Mouse (Mus musculus): ENCODE results near the gene Socs2.
A peak's percentile ranks its signal among the peaks of the same experiment; 100 is the strongest.

Socs2 gene

DNA sequence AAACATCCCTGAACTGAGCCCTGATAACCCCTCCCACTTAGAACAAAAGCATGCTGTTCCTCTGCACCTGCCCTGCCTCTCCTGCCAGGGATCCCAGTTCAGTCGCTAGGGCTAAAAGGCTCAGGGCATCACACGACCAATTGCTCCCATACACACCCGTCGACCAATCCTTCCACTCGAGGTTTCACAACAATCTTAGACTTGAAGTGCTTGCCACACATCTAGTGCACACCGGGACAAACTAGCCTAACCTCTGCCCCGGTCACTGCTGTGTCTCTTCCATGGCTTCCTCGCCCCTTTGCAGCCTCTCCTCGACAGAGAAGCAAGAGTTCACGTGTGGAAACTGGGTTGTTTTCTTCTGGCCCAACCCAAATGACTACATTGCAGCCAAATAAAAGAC, 3.3 kb upstream of the Socs2 start:
- DNase-seq (ENCODE audit: low spot score) = no peak

DNA sequence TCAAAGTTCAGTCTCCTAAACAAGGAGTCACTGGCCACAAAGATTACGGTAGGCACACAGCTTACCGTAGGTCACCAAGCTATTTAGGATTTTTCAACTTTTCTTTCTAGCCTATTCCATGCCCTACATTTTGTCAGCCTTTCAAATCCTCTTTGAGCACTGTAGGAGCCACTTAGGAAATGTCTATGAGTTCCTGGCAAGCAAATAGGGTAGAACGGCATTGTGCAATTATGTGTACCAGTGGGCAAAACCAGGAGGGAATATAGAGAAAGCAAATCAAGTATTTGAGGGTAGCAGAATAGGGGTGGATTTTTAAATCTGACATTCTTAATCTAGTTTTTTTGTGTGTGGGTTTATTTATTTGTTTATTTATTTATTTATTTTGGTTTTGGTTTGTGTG, 2.7 kb upstream of the Socs2 start:
- no peak for DNase-seq (ENCODE audit: low spot score)

DNA sequence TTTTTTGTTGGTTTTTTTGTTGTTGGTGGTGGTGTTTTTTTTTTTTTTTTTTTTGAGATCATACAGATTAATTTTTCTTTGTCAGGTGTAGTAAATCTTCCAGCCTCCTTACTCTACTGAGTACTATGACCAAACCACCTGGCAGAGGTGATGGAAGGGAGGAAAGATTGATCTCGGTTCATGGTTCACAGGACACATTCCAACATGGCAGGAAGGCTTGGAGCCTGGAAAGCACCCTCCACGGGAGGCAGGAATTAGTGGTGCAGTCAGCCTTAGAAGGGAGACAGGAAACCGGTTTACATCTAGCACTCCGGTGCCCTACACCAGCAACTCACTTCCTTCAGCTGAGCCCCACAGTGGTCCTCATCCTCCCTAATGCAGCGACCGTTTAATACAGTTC, 1.7 kb upstream of the Socs2 start:
- DNase-seq (ENCODE audit: low spot score) = no peak

GRCm38 (mm10) chr10:95417496-95418236, 686 bp upstream of the Socs2 start:
- DNase-seq (ENCODE audit: low spot score) = peak; percentile 59

DNA sequence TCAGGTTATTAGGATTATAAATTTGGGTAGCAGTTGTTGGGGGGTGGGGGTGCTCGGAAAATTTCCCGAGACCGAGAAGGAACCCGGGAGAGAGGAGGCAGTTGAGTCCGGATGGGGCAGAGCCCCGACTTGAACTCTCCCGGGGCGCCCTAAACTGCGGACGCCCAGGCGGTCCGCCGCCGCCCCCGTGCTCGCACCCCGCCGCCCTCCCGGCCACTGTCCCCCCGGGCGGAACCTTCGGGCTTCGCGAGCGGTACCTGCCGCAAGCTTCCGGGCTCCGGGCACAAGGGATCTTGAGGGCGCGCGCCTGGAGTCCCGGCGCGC, 657 bp downstream of the Socs2 start:
- no peak for DNase-seq (ENCODE audit: low spot score)

DNA sequence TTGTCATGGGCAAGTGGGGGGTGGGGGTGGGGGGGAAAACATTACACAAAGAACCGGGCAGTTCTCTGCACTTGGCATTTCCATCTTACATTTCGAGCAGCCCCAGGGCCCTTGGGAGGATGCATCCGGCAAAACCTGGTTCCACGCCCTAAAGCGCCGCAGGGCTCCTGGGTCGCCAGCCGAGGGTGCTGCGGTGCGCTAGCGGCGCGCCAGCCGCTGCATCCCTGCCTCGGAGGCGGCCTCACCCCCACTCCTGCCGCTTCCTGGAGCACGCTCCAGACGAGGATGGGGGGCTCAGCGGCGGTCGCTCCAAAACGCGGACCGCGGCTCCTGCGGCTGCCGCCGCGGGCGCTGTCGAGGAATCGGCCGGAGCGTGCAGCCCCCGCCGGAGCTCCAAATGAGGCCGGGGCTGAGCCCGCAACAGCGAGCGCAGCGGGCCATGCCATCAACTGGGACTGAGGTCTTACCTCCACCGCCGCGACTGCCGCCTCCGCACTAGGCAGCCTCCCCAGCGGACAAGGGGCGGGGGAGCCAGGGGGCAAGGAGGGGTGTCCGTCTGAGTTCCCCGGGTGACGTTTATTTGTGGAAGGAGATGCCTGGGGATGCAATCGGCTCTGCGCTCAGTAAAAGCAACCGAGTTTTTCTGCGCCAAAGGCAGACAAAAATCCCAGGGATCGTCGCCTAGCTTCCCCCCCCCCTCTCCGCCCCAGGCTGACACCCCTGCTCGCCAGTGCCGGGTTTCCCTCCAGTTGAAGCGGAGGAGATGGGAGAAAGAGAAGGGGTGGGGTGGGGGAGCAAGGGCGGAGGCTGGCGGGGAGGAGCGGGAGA, 1.2 kb downstream of the Socs2 start:
- peak; percentile 35 for DNase-seq (ENCODE audit: low spot score)

DNA sequence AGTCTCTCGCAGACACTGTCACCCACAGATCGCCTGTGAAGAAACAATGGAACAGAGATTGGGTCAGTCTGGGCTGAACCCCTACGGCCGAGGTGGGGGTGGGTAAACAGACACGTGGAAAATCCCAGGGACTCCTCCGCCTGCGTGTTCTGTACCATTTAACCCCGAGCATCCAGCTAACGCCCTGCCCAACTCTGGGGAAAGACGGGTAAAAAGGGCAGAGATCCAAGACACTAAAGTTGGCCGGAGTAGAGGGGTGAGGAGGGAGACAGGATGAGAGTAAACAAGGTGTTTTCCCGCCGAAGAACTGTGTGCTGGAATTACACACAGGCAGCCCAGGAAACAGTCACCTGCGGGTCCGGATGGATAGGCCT, 1.8 kb downstream of the Socs2 start:
- no peak for DNase-seq (ENCODE audit: low spot score)

DNA sequence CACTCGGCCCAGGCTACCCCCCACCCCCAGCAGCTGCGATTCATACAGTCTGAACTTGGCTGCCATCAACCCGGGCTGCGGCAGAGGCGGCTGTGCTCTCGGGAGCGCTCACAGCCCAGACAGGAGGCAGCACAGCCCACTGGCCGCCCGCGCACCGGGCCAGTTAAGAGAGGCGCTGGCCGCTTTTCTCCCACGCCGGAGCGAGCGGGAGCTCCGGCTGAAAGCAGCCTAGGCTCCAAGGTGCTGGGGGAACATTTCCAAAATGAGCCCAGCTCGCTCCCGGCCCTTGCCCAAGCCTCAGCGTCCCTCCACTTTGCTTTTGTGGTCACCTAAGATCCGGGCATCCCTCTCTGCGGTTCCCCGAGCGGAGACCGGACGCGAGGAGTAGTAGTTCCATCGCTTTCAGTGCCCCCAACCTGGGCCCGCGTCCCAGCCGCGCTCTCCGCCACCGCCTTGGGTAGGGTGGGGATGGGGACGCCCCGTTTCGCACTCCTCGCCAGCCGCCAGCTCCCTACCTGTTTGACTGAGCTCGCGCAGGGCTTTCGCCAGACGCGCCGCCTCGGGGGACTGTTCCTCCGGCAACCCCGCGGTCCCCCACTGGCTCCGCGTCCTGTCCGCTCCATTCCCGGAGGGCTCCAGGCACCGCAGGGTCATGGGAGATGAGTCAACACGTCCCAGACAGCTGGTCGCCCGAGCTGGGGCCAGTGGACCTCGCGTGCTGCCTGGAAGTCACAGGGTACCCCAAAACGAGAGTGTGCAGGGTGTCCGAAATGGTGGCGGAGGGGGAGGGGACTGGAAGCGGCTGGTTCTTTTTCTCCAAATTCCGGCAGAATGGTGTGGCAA, 2.4 kb downstream of the Socs2 start:
- no peak for DNase-seq (ENCODE audit: low spot score)

DNA sequence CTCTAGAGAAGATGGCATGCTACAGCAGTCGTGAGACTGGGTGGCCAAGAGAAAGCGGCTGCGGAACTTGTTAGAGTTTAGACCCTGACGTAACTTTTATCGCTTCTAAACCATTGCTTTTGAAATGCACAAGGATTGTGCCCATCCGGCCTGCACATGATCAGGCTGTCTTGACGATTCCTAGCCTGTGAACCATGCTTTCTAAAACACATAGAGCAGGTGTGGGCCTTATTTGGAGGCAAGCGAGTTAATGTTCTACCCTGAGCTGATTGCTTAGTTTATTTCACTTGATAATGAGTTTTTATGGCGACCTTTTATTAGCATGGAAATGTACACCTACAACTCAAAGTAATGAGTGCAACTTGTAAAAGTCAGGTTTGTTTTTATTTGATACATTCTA, 5.8 kb downstream of the Socs2 start:
- DNase-seq (ENCODE audit: low spot score) = no peak

- DNase-seq (ENCODE audit: low spot score) = no peak
Measured at GRCm38 (mm10) chr10:95410709-95411108, 6.3 kb downstream of the Socs2 start.

- no peak for DNase-seq (ENCODE audit: low spot score)
Measured at GRCm38 (mm10) chr10:95410209-95410608, 6.8 kb downstream of the Socs2 start.

DNA sequence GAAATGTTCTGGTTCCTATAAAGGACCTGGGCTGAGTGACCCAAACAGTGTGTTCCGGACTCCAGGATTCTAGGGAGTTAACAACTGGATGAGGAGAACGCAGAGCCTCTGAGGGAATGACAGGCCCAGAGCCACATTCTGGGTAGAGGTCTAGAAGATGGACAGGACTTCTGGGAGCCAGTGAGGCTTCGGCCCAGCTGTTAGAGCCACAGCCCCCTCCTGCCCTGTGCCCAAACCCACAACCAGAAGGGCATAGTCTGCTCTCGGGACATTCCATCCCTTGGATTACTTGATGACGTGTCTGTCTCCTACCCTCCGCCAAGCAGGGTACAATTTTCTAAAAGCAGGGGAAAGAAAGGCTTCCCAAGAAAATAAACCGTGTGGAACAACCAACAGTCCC, 7.8 kb downstream of the Socs2 start:
- no peak for DNase-seq (ENCODE audit: low spot score)

DNA sequence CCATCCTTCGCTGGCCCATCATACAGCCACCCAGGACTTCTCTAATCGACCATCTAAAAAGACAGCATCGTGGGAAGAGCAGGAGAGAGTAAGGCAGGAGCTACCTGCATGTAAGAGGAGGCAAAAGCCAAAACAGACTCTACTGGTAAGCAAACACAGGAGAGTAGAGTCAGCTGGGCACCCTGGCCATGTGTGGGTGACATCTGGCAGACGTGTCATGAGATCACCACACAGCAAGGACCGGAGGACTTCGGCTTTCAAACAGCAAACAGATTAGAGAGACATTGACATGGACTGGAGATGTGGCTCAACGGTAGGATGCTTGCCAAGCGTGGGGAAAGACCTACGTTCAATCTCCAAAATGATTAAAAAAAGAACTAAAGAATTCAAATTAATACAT, 8.5 kb downstream of the Socs2 start:
- DNase-seq (ENCODE audit: low spot score) = no peak

DNA sequence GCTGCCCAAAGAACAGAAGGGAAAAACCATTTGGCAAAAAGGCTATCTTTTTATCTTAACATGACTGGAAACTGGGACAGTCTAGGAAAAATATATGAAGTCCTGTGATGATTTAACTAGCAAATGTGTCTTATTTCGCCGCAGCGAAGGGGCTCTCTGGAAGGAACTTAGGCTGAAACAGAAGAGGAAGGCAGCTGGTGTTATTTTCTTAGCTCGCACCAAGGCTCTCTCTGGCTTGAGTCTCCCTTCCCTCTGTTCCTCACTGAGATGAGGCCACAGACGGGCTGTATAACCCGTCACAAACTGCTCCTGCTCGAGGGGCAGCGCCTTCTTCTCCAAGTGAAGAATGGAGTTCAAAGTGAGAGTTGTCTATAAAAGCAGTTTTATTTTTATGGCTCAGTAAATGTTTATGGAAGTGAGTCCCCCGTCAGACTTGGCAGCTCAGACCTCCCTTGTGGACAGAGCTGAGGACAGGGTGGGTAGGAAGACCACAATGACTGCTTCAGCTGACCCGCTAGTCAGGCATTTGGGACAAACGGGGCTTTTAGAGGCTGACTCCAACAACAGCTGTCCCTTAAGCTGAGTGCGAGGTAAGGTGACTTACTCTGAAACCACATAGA, 9.3 kb downstream of the Socs2 start:
- DNase-seq (ENCODE audit: low spot score) = no peak

DNA sequence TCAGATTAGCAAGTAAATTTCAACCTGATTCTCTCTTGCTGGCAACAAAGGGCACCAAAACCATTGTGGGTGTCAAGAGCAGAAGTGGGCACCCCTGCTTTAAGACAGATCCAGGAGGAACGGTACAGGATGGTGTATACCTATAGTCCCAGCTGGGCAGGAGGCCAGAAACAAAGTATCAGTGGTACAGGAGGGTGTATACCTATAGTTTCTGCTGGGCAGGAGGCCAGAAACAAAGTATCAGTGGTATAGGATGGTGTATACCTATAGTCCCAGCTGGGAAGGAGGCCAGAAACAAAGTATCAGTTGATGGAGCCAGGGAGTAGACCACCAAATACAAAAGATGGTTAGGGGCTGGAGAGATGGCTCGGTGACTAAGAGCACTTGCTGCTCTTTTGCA, 12.2 kb downstream of the Socs2 start:
- DNase-seq (ENCODE audit: low spot score) = no peak

GRCm38 (mm10) chr10:95399689-95400354, 17.2 kb downstream of the Socs2 start:
- no peak for DNase-seq (ENCODE audit: low spot score)

- DNase-seq (ENCODE audit: low spot score) = no peak
Measured at GRCm38 (mm10) chr10:95398489-95398888, 18.5 kb downstream of the Socs2 start.

DNA sequence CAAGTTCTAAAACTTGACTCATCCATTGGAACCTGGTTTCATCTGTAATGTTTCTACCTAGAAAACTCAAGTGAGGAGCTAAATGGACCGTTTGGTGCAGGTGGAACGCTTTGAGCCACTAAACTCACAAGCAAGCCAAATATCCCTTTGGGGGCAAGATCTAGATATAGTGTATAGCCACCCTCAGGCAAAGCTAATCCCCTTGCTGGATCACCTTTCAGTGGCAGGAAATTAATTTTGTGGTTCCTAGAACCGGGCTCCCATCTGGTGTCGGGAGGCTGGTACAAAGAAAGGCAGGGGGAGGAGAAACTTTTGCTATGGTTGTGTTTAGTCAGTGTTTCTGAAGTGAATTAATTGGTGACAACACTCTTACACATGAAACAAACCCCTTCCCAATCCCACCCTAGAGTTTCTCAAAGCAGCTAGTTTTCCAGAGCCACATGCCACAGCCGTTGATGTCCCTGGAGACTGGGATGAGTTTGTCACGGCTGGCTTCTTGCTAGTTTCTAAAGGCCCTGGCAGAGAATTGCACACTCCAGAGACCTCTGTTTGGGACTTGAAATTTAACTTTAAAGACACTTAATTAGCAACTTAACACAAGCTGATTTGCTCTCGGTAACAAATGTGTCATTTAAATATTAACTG, 19.7 kb downstream of the Socs2 start:
- no peak for DNase-seq (ENCODE audit: low spot score)

- no peak for DNase-seq (ENCODE audit: low spot score)
Measured at GRCm38 (mm10) chr10:95396356-95396755, 20.6 kb downstream of the Socs2 start.

DNA sequence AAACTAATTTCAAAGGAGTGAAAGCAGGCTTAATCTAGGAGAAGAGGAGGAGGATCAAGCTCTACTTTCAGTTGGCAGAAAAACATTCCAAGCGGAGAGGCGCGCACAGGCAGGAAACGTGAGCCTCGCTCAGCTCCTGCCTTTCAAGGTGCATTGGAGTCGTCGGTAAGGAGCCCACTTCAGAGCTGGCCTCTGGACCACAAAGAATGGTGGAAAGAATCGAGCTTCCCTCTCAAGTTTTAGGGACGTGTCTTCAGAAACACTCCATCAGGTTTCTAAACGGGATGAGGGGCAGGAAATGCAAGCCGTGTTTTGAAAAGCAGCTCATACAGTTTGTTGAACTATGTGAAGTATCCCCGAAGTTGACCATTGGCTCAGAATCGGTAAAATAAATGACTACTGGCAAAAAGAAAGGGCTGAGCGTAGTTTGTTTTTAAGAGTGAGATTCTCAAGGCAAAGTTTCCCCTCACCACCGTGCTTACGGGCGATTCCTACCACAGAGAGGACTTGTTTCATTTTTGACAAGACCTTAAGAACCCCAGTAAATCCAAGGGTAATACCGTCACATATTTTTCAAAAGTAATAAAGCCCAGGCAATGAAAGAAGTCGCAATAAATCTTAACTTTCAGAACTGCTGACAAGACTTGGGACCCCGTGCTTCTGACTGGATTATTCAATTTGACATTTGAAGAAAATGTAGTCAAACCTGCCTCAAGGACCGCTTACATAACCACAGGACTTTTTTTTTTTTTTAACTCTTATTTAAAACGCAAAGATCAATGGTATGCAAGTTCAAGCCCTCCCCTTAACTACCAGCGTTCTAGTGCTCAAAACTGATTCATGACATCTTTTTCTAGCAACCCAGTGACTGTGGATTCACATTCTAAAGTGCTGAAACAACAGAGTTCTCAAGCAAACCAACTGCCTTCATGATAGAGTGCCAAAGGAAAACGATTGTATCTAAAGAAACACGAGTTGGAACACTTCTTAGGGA, 21.9 kb downstream of the Socs2 start:
- no peak for DNase-seq (ENCODE audit: low spot score)

Measured in ovary, adult 18-20 months (tissue).